Mouse (Mus musculus) lung, adult 2 months (tissue): ENCODE data around the gene Ptpn11.

Source experiments
- CTCF ChIP-seq: fragments of 200-500 bp; IDR thresholded peaks from 2 replicates; pipeline ENCODE4 v1.5.1; 2011; ENCODE audit warnings: mild to moderate bottlenecking, low read length, control low read depth; ENCODE audit not compliant: insufficient read depth
- POLR2A ChIP-seq: fragments of 200-500 bp; IDR thresholded peaks from 2 replicates; pipeline ENCODE4 v1.6.1; 2011; ENCODE audit warnings: low read depth, mild to moderate bottlenecking, control low read depth, low read length, borderline replicate concordance; ENCODE audit errors: extremely low read depth

GRCm38 (mm10) chr5:121238208-121238607 is 47.0 kb upstream of the Ptpn11 start:
- TF ChIP-seq CTCF = no peak
- TF ChIP-seq POLR2A = no peak
